Mouse (Mus musculus): Measurements from ENCODE around the gene Adk.

DNA sequence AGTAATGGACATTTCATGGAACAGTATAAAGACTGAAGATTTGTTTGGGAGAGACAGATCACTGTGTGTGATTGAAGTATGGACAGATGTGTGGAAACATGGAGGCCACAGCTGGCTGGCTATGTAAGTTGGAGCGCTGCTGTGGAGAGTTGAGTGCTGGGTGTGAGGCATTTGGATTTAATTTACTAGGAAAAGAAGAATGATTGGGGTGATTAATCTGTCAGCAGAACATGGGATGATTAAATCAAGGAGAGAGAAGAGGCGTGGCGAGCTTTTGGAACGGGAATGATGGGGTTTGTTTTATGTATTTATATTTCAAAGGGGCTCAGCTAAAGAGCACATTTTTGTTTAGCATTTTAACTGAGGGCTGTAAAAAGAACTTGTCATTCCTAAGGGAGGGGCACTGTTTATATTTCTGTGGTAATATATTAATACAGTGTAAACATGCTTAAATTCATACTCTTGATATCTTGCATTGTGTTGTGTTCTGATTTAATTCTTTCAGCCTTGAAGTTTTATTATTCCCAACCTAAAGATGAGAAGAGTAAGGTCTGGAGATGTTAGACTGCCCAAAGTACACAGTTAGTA lies 256.1 kb downstream of the Adk start:
- no peak for TF ChIP-seq CHD2 (IDR thresholded peaks at IDR 0.05; ENCODE audit: low read depth, low read length)
- TF ChIP-seq ZC3H11A (IDR thresholded peaks at IDR 0.05; ENCODE audit: borderline replicate concordance, low read depth, low read length) = no peak
- TF ChIP-seq ZNF384 (IDR thresholded peaks at IDR 0.05; ENCODE audit: low read depth, low read length) = no peak
- TF ChIP-seq HCFC1 (IDR thresholded peaks at IDR 0.05; ENCODE audit: borderline replicate concordance, insufficient read depth, low read length) = no peak
